Mouse (Mus musculus) embryo, embryonic 11.5 days (tissue): ENCODE results near the gene Mfsd12.

Experiments used
- DNase-seq: peaks from one replicate; pipeline ENCODE4 v3.0.0-alpha.2; 2012; ENCODE audit warnings: low read depth, low spot score

The Mfsd12 gene

DNA sequence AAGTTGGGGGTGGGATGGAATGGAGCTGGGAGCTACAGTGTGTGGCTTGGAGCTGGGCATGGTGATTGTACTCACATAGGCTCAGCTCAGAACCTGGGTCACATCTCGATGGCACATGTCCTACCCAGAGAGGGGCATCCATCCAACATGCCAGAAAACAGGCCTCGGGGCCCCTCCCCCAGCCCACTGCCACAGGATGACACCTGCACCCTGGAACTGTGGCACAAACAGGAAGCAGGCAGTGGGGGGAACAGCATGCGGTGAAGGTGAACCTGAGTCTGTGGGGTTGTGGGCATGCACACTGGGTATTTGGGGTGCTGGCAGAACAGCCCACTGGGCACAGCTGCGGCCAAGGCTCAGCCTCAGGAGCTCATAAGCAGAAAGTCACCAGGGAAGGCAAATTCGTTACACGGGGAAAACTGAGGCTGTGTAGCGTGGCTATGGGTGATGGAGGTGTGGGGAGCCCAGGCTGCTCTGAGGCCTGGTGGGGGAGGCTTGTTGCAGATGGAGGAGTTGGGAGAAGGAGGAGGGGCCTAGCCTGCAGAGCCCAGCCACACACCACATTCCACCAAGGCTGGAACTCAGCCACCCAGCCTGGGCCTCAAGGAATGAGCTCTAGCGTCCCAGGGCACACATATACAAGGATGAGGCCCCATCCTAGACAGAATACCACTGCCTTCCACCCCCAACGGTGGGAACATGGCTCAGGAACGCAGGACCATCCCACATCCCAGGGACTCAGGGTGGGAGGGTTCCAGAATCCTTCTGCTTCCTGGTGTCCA is 27.9 kb upstream of the Mfsd12 start:
- DNase-seq, result no peak

- DNase-seq, result no peak
Observed at GRCm38 (mm10) chr10:81330007-81330406, 27.3 kb upstream of the Mfsd12 start.

- DNase-seq, result no peak
Observed at GRCm38 (mm10) chr10:81332277-81332676, 25.0 kb upstream of the Mfsd12 start.

DNA sequence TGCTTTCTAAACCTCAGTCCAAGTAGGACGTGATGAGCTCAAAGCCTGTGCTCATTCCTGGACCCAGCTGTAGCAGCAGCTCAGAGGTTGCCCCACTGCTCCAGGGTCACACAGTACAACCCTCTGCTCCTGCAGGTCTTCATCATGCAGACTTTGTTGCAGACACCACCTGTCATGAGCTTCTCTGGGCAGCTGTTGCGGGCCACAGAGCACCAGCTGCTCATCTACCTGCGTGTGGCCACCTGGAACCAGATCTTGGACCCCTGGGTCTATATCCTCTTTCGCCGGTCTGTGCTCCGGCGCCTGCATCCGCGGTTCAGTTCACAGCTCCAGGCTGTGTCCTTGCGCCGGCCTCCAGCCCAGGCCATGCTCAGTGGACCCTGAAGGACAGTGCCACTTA is 23.0 kb upstream of the Mfsd12 start:
- no peak for DNase-seq

- no peak for DNase-seq
Observed at GRCm38 (mm10) chr10:81335393-81336340, 21.6 kb upstream of the Mfsd12 start.

DNA sequence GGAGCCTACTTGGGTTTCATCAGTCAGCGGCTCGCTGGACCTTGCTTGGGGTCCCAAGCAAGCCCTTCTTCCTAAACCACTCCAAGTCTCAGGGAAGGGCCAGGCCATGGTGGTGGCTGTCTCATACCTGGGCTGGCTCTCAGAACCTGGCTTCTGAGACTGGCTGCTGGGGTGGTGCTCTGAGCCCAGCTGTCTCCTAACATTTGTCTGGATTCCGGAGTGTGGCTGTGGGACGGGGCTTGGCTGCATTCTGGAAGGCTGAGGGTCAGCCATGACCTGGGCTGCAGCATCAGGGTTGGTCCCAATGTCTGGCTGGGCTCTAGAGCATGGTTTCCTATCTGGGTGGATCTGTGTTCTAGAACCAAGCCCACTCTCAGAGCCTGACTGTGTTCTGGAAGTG is 20.7 kb upstream of the Mfsd12 start:
- DNase-seq, result no peak

DNA sequence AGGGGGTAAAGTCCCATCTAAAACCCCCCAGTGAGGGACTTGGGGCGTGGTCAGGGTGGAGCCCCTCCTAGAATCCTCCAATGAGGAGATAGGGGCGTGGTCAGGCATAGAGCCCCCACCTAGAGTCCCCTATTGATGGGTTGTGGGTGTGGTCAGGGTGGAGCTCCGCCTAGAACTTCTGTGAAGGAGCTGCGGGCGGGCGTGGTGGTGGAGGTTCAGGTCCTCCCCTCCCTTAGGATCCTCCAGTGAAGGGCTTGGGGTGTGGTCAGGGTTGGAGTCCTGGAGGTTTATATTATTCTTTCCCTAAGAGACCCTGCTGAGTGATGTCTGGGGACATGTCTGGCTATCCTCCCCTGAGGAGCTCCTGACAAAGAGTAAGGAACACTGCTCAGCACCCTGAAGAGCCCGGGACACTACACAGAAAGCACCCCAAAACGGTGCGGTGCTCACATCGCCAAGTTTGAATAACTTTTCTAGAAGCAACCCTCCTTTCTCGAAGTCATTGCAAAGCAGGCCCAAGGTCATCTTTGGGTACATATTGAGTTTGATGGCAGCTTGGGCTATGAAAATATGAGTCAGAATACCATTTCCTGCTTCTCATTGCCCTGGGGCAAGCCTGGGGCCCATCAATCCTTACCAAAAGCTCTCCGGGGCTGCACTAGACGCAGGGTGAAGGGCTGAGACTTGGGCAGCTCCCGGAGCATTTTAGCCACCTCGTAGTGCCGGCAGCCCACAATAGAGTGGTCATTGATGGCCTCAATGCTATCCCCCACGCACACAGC is 16.5 kb upstream of the Mfsd12 start:
- DNase-seq, result no peak

- DNase-seq, result no peak
Observed at GRCm38 (mm10) chr10:81341333-81341949, 15.8 kb upstream of the Mfsd12 start.

DNA sequence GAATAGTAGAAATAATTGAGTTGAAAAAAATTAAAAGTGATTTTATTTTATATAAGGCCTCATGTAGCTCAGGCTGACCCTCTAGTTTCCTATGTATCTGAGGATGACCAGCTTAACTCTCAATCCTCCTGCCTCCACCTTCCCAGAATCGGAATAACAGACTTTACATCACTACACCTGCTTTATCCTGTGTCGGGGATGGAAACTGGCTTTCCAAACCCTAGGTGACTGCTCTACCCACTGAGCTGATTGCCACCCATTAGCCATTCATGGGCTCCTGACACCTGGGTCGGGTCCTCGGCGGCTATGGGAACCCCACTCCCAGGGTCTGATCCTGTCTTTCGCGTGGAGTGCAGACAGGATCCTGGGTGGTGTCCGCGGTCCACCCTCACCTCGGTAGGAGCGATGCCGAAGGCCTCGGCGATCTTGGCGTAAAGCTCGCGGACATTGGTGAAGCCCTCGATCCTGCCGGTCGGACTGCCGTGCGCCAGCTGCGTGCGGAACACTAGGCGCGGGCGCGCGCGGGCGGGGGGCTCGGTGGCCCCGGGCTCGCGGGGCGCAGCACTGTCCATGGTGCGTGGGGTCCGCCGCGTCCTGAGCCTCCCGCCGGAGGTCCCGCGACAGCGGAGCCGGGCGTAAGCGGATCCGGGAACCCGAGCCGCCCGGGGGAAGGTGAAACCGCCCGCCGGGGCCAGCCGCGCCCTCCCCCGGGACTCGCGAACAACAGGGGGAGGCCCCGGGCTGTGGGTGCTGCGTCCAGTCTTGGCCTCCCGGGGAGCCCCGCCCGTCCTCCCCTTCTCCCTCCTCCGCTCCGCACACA is 14.4 kb upstream of the Mfsd12 start, which contains the start of gene Gipc3:
TSS of gene Gipc3 (minus strand) at position 581 of the 820 bp plus-strand sequence.
- no peak for DNase-seq

GRCm38 (mm10) chr10:81344421-81345161 is 12.7 kb upstream of the Mfsd12 start:
- DNase-seq, result no peak

DNA sequence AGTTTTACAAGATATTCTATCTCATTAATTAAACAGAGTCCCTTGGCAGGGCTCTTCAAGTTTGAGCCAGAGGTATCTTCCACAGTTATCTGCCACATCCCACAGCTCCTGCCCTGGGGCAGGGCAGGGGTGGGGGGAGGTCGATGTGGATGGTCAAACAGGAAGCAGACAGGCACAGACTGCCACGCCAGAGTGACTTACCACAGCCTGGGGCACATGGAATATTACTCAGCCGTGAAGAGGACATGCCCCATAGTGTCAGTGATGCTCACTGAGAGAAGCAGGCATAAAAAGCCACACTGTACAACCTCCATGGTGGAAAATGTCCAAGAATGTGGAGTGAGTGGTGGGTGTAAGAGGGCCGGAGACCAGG is 12.1 kb upstream of the Mfsd12 start:
- no peak for DNase-seq

DNA sequence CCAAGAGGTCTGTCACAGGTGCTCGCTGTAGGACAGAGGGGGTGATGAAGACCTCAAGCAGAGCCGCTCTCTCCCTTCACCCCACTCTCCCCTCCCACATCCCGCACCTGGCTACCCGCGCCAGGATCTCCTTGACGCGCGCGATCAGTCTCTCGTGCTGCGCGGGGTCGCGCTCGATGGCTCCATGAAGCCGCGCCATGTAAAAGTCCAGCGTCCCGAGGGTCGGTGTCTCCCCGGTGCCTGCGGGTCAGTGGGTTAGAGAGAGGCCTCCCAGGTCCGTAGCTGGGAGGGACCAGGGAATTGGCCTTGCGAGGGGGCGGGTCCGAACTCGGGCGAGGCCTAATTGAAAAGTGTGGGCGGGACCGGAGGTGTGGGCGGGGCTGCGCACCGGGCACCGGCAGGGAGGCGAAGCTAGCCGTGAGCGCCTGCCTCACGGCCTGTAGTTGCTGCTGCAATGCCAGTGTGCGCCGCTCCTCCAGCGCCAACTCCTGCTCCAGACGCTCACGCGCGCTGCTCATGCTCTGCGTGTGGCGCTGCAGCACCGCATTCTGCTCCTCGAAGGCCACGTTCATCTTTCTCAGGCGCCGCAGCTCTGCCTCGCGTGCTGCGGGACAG is 10.7 kb upstream of the Mfsd12 start:
- no peak for DNase-seq

- DNase-seq, result no peak
Observed at GRCm38 (mm10) chr10:81349146-81349545, 8.1 kb upstream of the Mfsd12 start.

GRCm38 (mm10) chr10:81349961-81350350 is 7.3 kb upstream of the Mfsd12 start:
- no peak for DNase-seq

- peak; percentile 97 for DNase-seq
Observed at GRCm38 (mm10) chr10:81350351-81351063, 6.8 kb upstream of the Mfsd12 start, which contains the start of gene Hmg20b. Gene Hmg20b (minus strand): TSS chr10:81350480.

DNA sequence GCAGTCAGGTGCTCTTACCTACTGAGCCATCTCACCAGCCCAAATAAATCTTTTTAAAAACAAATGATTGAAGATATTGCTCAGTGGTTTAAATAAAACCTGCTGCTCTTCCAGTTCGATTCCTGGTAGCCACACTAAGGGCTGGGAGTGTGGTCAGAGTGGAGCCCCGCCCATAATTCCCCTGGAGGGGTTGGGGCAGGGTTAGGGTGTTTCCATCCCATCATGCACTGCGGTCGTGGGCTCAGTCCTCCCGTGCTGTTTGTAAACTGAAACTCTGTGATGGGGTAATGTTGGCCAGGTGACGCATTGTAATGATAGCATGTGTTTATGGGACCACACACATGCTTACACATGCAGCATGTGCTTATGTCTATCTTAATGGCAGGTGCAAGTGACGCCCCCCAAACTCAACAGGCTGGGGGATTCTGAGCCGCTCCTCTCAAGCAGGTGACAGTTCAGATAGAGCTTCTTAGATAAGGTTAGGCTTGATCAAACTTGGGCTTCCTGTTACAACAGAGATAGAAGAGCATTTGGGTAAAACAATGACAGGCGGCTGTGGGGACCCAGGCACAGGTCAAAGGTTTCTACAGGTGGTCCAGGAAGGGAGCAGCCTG is 5.5 kb upstream of the Mfsd12 start:
- DNase-seq, result no peak

- DNase-seq, result no peak
Observed at GRCm38 (mm10) chr10:81354738-81355477, 2.4 kb upstream of the Mfsd12 start.
